Mouse (Mus musculus): Measurements from ENCODE around the gene Ehbp1. TPM values are rescaled to one million over a fixed set of nuclear protein-coding genes. Genes with fewer than 3 reads are reported as not detected.
A peak's percentile ranks its signal among the peaks of the same experiment; 100 is the strongest.

Gene Ehbp1
- polyA plus RNA-seq, 1 experiment from 2014 or later = 7.2 TPM

GRCm38 (mm10) chr11:22053034-22053668, 288.9 kb downstream of the Ehbp1 start:
- Histone ChIP-seq H3K4me2 (replicated peaks; ENCODE audit: low read depth, low read length) (no peak overlapping the region), H3K9ac (replicated peaks; ENCODE audit: low read length) (no peak overlapping the region), H3K9me3 (ENCODE audit: low read length) (no peaks in the 10 kb centered on the region), H3K27ac (ENCODE audit: low read length) (no peak overlapping the region), H3K36me3 (ENCODE audit: insufficient read depth, low read length) (0 out of 2 replicates have a peak, but pooled peaks cover 4% of the 10 kb centered on the region), H3K4me1 (ENCODE audit: insufficient read depth, low read length) (no peaks in the 10 kb centered on the region), H3K27me3 (ENCODE audit: insufficient read depth, low read length) (no peaks in the 10 kb centered on the region), H3K4me3 (ENCODE audit: low read length) (no peak overlapping the region)
- 74% methylated on average over 10 of the region's 10 CpGs for WGBS
- no peak for ATAC-seq (ENCODE audit: low FRiP score, low TSS enrichment)

- no peak overlapping the region for H3K4me3 ChIP-seq (ENCODE audit: low read length)
- H3K4me1 ChIP-seq (ENCODE audit: insufficient read depth, low read length) = no peaks in the 10 kb centered on the region
- no peak overlapping the region for H3K9ac ChIP-seq (replicated peaks; ENCODE audit: low read length)
- peak; percentile 42; the same call in 1 of the 2 replicates for ATAC-seq (ENCODE audit: low FRiP score, low TSS enrichment)
- H3K4me2 ChIP-seq (replicated peaks; ENCODE audit: low read depth, low read length) = no peak overlapping the region
- H3K27ac ChIP-seq (ENCODE audit: low read length) = no peak overlapping the region
- WGBS = 62% methylated on average over 7 of the region's 7 CpGs
- H3K9me3 ChIP-seq (ENCODE audit: low read length) = no peaks in the 10 kb centered on the region
- H3K27me3 ChIP-seq (ENCODE audit: insufficient read depth, low read length) = no peaks in the 10 kb centered on the region
- H3K36me3 ChIP-seq (ENCODE audit: insufficient read depth, low read length) = 0 out of 2 replicates have a peak, but pooled peaks cover 4% of the 10 kb centered on the region
These were observed 291.2 kb downstream of the Ehbp1 start for GRCm38 (mm10) chr11:22050864-22051263.

- no peaks in the 10 kb centered on the region for H3K4me1 ChIP-seq (ENCODE audit: insufficient read depth, low read length)
- no peak for ATAC-seq (ENCODE audit: low FRiP score, low TSS enrichment)
- no peak overlapping the region for H3K4me2 ChIP-seq (replicated peaks; ENCODE audit: low read depth, low read length)
- H3K27ac ChIP-seq (ENCODE audit: low read length) = no peak overlapping the region
- H3K27me3 ChIP-seq (ENCODE audit: insufficient read depth, low read length) = no peaks in the 10 kb centered on the region
- no peak overlapping the region for H3K9ac ChIP-seq (replicated peaks; ENCODE audit: low read length)
- WGBS = 88% methylated on average over 6 of the region's 6 CpGs
- H3K9me3 ChIP-seq (ENCODE audit: low read length) = no peaks in the 10 kb centered on the region
- no peaks in the 10 kb centered on the region for H3K36me3 ChIP-seq (ENCODE audit: insufficient read depth, low read length)
- H3K4me3 ChIP-seq (ENCODE audit: low read length) = no peak overlapping the region
These were observed 302.2 kb downstream of the Ehbp1 start for GRCm38 (mm10) chr11:22039854-22040426.

GRCm38 (mm10) chr11:22034564-22035105, 307.5 kb downstream of the Ehbp1 start:
- Histone ChIP-seq H3K27ac (ENCODE audit: low read length) (no peak overlapping the region), H3K9ac (replicated peaks; ENCODE audit: low read length) (no peak overlapping the region), H3K4me2 (replicated peaks; ENCODE audit: low read depth, low read length) (no peak overlapping the region), H3K4me1 (ENCODE audit: insufficient read depth, low read length) (no peaks in the 10 kb centered on the region), H3K36me3 (ENCODE audit: insufficient read depth, low read length) (no peaks in the 10 kb centered on the region), H3K9me3 (ENCODE audit: low read length) (no peaks in the 10 kb centered on the region), H3K4me3 (ENCODE audit: low read length) (no peak overlapping the region), H3K27me3 (ENCODE audit: insufficient read depth, low read length) (no peaks in the 10 kb centered on the region)
- ATAC-seq (ENCODE audit: low FRiP score, low TSS enrichment) = no peak
- WGBS = 57% methylated on average over 7 of the region's 7 CpGs

GRCm38 (mm10) chr11:22033582-22033981, 308.5 kb downstream of the Ehbp1 start:
- H3K9me3 ChIP-seq (ENCODE audit: low read length) = no peaks in the 10 kb centered on the region
- H3K27ac ChIP-seq (ENCODE audit: low read length) = no peak overlapping the region
- no peak for ATAC-seq (ENCODE audit: low FRiP score, low TSS enrichment)
- H3K36me3 ChIP-seq (ENCODE audit: insufficient read depth, low read length) = no peaks in the 10 kb centered on the region
- H3K4me2 ChIP-seq (replicated peaks; ENCODE audit: low read depth, low read length) = no peak overlapping the region
- whole genome bisulfite sequencing = 96% methylated on average over 3 of the region's 3 CpGs
- H3K9ac ChIP-seq (replicated peaks; ENCODE audit: low read length) = no peak overlapping the region
- H3K27me3 ChIP-seq (ENCODE audit: insufficient read depth, low read length) = no peaks in the 10 kb centered on the region
- H3K4me1 ChIP-seq (ENCODE audit: insufficient read depth, low read length) = no peaks in the 10 kb centered on the region
- H3K4me3 ChIP-seq (ENCODE audit: low read length) = no peak overlapping the region

- 85% methylated on average over 2 of the region's 2 CpGs for WGBS
- H3K4me2 ChIP-seq (replicated peaks; ENCODE audit: low read depth, low read length) = no peak overlapping the region
- H3K4me3 ChIP-seq (ENCODE audit: low read length) = no peak overlapping the region
- no peaks in the 10 kb centered on the region; the same call in 1 of the 2 replicates for H3K9me3 ChIP-seq (ENCODE audit: low read length)
- ATAC-seq (ENCODE audit: low FRiP score, low TSS enrichment) = no peak
- no peaks in the 10 kb centered on the region for H3K4me1 ChIP-seq (ENCODE audit: insufficient read depth, low read length)
- H3K27me3 ChIP-seq (ENCODE audit: insufficient read depth, low read length) = no peaks in the 10 kb centered on the region
- no peaks in the 10 kb centered on the region for H3K36me3 ChIP-seq (ENCODE audit: insufficient read depth, low read length)
- H3K9ac ChIP-seq (replicated peaks; ENCODE audit: low read length) = no peak overlapping the region
- no peak overlapping the region for H3K27ac ChIP-seq (ENCODE audit: low read length)
These were observed 321.5 kb downstream of the Ehbp1 start for GRCm38 (mm10) chr11:22020602-22021001.

- ATAC-seq (ENCODE audit: low FRiP score, low TSS enrichment) = no peak
- Histone ChIP-seq H3K4me2 (replicated peaks; ENCODE audit: low read depth, low read length) (no peak overlapping the region), H3K27ac (ENCODE audit: low read length) (no peak overlapping the region), H3K9ac (replicated peaks; ENCODE audit: low read length) (no peak overlapping the region), H3K4me3 (ENCODE audit: low read length) (no peak overlapping the region), H3K9me3 (ENCODE audit: low read length) (no peaks in the 10 kb centered on the region; the same call in 1 of the 2 replicates), H3K36me3 (ENCODE audit: insufficient read depth, low read length) (0 out of 2 replicates have a peak, but pooled peaks cover 3% of the 10 kb centered on the region), H3K27me3 (ENCODE audit: insufficient read depth, low read length) (no peaks in the 10 kb centered on the region), H3K4me1 (ENCODE audit: insufficient read depth, low read length) (no peaks in the 10 kb centered on the region)
- 68% methylated on average over 8 of the region's 8 CpGs for WGBS
These were observed 324.6 kb downstream of the Ehbp1 start for GRCm38 (mm10) chr11:22017444-22017843.

GRCm38 (mm10) chr11:22016341-22016740, 325.8 kb downstream of the Ehbp1 start:
- Histone ChIP-seq H3K4me1 (ENCODE audit: insufficient read depth, low read length) (no peaks in the 10 kb centered on the region), H3K4me2 (replicated peaks; ENCODE audit: low read depth, low read length) (no peak overlapping the region), H3K9me3 (ENCODE audit: low read length) (no peaks in the 10 kb centered on the region; the same call in 1 of the 2 replicates), H3K36me3 (ENCODE audit: insufficient read depth, low read length) (0 out of 2 replicates have a peak, but pooled peaks cover 3% of the 10 kb centered on the region), H3K27ac (ENCODE audit: low read length) (no peak overlapping the region), H3K9ac (replicated peaks; ENCODE audit: low read length) (no peak overlapping the region), H3K4me3 (ENCODE audit: low read length) (no peak overlapping the region), H3K27me3 (ENCODE audit: insufficient read depth, low read length) (no peaks in the 10 kb centered on the region)
- WGBS = 79% methylated on average over 3 of the region's 3 CpGs
- no peak for ATAC-seq (ENCODE audit: low FRiP score, low TSS enrichment)

GRCm38 (mm10) chr11:22008817-22009216, 333.3 kb downstream of the Ehbp1 start:
- 24% methylated on average over 2 of the region's 2 CpGs for WGBS
- Histone ChIP-seq H3K4me1 (ENCODE audit: insufficient read depth, low read length) (no peaks in the 10 kb centered on the region), H3K4me2 (replicated peaks; ENCODE audit: low read depth, low read length) (no peak overlapping the region), H3K9me3 (ENCODE audit: low read length) (no peaks in the 10 kb centered on the region), H3K4me3 (ENCODE audit: low read length) (no peak overlapping the region), H3K9ac (replicated peaks; ENCODE audit: low read length) (no peak overlapping the region), H3K36me3 (ENCODE audit: insufficient read depth, low read length) (0 out of 2 replicates have a peak, but pooled peaks cover 3% of the 10 kb centered on the region), H3K27me3 (ENCODE audit: insufficient read depth, low read length) (peaks cover 63% of the 10 kb centered on the region), H3K27ac (ENCODE audit: low read length) (no peak overlapping the region)
- no peak for ATAC-seq (ENCODE audit: low FRiP score, low TSS enrichment)

- Histone ChIP-seq H3K4me3 (ENCODE audit: low read length) (no peak overlapping the region), H3K4me2 (replicated peaks; ENCODE audit: low read depth, low read length) (no peak overlapping the region), H3K9me3 (ENCODE audit: low read length) (no peaks in the 10 kb centered on the region), H3K36me3 (ENCODE audit: insufficient read depth, low read length) (0 out of 2 replicates have a peak, but pooled peaks cover under 1% of the 10 kb centered on the region), H3K27me3 (ENCODE audit: insufficient read depth, low read length) (peaks cover 69% of the 10 kb centered on the region), H3K27ac (ENCODE audit: low read length) (no peak overlapping the region), H3K9ac (replicated peaks; ENCODE audit: low read length) (no peak overlapping the region), H3K4me1 (ENCODE audit: insufficient read depth, low read length) (no peaks in the 10 kb centered on the region)
- 7% methylated on average over 10 of the region's 10 CpGs for WGBS
- ATAC-seq (ENCODE audit: low FRiP score, low TSS enrichment) = no peak
These were observed 333.9 kb downstream of the Ehbp1 start for GRCm38 (mm10) chr11:22008129-22008596.
